Mouse (Mus musculus) ovary, postnatal 14 days (tissue): ENCODE results near the gene Msl3.
"Not testable (repeated sequence)": the region's sequence is repeated elsewhere in the genome, so short reads cannot be mapped to it uniquely, and the experiment has no call there.

Experiments
- DNase-seq: peaks from one replicate; pipeline ENCODE4 v3.0.0; 2022; ENCODE audit warnings: low spot score

Msl3 gene

GRCm38 (mm10) chrX:168673525-168674406, at the start of gene Msl3:
Gene Msl3 (minus strand): TSS chrX:168673898.
- peak; percentile 59 for DNase-seq

DNA sequence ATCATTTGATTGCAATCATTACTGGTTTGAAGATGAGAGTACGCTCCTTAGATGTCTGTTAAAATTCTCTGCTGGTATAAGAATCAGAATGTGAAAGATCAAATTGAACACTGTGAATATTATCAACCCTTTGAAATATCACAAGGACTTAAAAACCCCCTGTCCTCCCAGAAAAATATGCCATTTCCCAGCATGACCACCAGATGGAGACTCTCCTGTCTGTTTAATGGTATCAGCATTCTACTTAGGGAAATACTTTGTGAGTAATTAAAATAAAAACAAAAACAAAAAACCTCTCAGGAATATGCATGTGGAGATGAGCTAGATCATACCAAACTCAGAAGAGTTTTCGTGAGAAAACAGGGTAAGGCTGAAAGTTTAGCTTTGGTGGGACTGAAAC, 44.3 kb upstream of the Msl3 start:
- no peak for DNase-seq

GRCm38 (mm10) chrX:168674407-168674962, 787 bp upstream of the Msl3 start:
- no peak for DNase-seq

DNA sequence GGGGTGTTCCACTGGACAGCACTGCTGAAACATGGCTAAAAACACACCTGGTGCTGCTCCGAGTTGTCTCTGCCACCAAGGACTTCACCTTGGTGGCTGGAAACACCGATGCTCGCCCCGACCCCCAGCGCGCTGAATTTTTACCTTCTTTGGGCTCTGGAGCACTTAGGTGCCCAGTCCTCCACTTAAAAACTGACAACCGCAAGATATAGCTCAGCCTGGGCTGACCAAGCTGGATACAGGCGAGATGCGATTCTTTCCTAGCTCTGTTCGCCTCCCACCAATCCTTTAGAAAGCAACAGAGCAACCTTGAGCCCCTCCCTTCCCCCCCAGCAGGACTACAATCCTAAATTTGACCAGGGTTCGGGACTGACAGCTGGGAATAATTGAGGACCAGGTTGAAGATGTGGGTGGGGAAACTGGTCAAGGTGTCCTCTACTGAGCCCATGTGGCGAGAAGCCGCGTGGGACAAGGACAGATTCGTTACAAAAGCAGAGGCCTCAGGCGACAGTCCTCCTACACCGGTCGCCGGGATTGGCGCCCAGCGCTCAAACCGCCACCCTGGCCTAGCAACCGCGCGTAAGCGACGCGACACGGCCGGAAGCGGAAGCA, 679 bp downstream of the Msl3 start:
- no peak for DNase-seq

GRCm38 (mm10) chrX:168672425-168672824, 1.3 kb downstream of the Msl3 start:
- peak; percentile 13 for DNase-seq

- no peak for DNase-seq
Observed at GRCm38 (mm10) chrX:168663982-168664689, 9.6 kb downstream of the Msl3 start.

- DNase-seq = no peak
Observed at GRCm38 (mm10) chrX:168660236-168660635, 13.5 kb downstream of the Msl3 start.

GRCm38 (mm10) chrX:168659803-168660202, 13.9 kb downstream of the Msl3 start:
- DNase-seq = not testable (repeated sequence)

- no peak for DNase-seq
Observed at GRCm38 (mm10) chrX:168659275-168659674, 14.4 kb downstream of the Msl3 start.

GRCm38 (mm10) chrX:168657795-168658194, 15.9 kb downstream of the Msl3 start:
- DNase-seq = no peak

- no peak for DNase-seq
Observed at GRCm38 (mm10) chrX:168649336-168649735, 24.4 kb downstream of the Msl3 start.

- DNase-seq = no peak
Observed at GRCm38 (mm10) chrX:168647746-168648145, 26.0 kb downstream of the Msl3 start.

GRCm38 (mm10) chrX:168643451-168643850, 30.2 kb downstream of the Msl3 start:
- DNase-seq = no peak

- peak; percentile 63 for DNase-seq
Observed at GRCm38 (mm10) chrX:168639556-168640356, 33.9 kb downstream of the Msl3 start.
